Mouse (Mus musculus) limb, embryonic 10.5 days (tissue): ENCODE measurements at regions not wholly inside any gene's neighbourhood (a gene's known extent, or its start where the extent isn't known, plus 50 kb on each side); places are given as distances from the start of the nearest gene placed in this dataset.

Source experiments
- DNase-seq: peaks from one replicate; pipeline ENCODE4 v3.0.0-alpha.2; 2017; ENCODE audit warnings: low spot score
- H3K27ac ChIP-seq: fragments of 300-500 bp; sonication (generic); 2 replicates; pipeline ENCODE4 v1.5.1; 2016; ENCODE audit warnings: mild to moderate bottlenecking
- H3K27me3 ChIP-seq: fragments of 300-500 bp; sonication (generic); 2 replicates; pipeline ENCODE4 v1.6.1; 2016; ENCODE audit warnings: low read depth, mild to moderate bottlenecking; ENCODE audit not compliant: poor library complexity, severe bottlenecking
- H3K36me3 ChIP-seq: fragments of 300-500 bp; sonication (generic); 2 replicates; pipeline ENCODE4 v1.6.1; 2016; ENCODE audit warnings: mild to moderate bottlenecking, moderate library complexity
- H3K4me1 ChIP-seq: fragments of 300-500 bp; sonication (generic); 2 replicates; pipeline ENCODE4 v1.6.1; 2016
- H3K4me3 ChIP-seq: fragments of 300-500 bp; sonication (generic); 2 replicates; pipeline ENCODE4 v1.5.1; 2016; ENCODE audit warnings: mild to moderate bottlenecking, moderate library complexity
- H3K9me3 ChIP-seq: fragments of 300-500 bp; sonication (generic); replicated peaks from 2 replicates; pipeline ENCODE4 v1.6.1; 2016; ENCODE audit warnings: mild to moderate bottlenecking
- WGBS: fragments of 180-500 bp; shearing (Covaris S2); methylation state at CpG from one replicate; pipeline ENCODE4 v1.1.7; 2016; 5-methylcytosine and 5-hydroxymethylcytosine counted together

DNA sequence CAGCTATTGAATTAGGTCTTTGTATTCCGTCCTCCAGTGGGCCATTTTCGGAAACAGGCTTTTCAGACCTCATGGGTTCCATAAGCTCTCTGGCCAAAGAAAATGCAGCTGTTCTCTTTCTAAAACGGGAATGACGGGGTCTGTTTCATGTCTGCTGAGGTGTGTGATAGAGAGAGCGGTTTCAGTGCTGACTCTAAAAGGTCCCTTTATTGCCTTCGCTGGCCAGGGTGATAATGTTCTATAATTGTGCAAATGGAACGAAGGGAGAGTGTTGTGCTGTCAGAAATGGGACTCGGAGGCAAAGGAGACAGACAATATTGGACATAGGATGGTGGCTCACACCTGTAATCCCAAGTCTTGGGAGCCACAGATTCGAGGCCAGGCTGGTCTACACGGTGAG is 53.5 kb upstream of the Osbpl8 start:
- no peaks in the 10 kb centered on the region; the same call in 1 of the 2 replicates for H3K4me1 ChIP-seq
- DNase-seq = no peak
- 76% methylated on average over 10 of the region's 10 CpGs for WGBS
- H3K27me3 ChIP-seq = no peaks in the 10 kb centered on the region
- no peak overlapping the region for H3K4me3 ChIP-seq
- H3K9me3 ChIP-seq = no peaks in the 10 kb centered on the region
- no peaks in the 10 kb centered on the region for H3K36me3 ChIP-seq
- H3K27ac ChIP-seq = no peak overlapping the region

DNA sequence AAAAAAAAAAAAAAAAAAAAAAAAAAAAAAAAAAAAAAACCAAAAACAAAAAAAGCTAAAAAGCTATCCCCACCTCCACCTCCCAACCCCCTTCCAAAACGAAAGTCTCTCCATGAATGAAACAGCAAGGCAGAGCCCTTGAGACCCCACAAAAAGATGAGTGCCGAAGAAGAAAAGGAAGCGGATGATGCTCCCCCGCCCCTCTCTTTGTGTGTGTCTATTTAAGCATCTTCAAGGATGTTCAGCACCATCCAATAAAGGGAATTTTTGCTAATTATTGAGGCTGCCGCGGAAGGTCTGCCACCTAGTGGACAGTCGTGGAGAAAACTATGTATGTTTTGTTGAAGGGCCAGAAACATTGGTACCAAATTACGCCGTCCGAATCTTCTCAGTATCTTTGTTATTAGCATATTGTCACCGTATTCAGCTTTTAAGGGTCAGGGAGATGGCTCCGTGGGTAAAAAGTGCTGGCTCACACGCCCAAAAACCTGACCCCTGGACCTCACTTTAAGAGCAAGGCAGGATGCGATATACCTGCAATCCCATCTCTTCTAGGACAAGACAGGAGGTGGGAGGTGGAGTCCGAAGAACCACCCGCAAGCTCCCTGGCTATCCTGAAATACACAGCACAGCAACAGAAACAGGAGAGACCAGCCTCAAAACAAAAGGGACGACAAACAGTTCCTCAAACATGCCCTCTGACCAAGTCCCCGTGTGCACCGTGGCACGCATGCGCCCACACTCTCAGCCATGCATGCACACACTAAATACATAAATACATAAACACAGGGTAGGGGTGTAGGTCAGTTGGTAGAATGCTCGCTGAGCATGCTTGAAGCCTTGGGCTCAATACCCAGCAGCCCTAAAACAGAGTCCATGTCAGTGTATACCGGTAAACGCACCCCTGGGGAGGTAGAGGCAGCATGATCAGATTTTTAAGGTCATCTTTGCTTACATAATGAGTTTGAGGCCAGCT is 55.6 kb upstream of the Osbpl8 start:
- H3K4me3 ChIP-seq = 0 out of 2 replicates have a peak overlapping the region, but pooled peaks have one; percentile 17
- H3K4me1 ChIP-seq = no peaks in the 10 kb centered on the region; the same call in 1 of the 2 replicates
- H3K27ac ChIP-seq = no peak overlapping the region
- H3K36me3 ChIP-seq = no peaks in the 10 kb centered on the region
- H3K27me3 ChIP-seq = no peaks in the 10 kb centered on the region
- H3K9me3 ChIP-seq = no peaks in the 10 kb centered on the region
- WGBS = 54% methylated on average over 24 of the region's 24 CpGs
- DNase-seq = peak; percentile 71

DNA sequence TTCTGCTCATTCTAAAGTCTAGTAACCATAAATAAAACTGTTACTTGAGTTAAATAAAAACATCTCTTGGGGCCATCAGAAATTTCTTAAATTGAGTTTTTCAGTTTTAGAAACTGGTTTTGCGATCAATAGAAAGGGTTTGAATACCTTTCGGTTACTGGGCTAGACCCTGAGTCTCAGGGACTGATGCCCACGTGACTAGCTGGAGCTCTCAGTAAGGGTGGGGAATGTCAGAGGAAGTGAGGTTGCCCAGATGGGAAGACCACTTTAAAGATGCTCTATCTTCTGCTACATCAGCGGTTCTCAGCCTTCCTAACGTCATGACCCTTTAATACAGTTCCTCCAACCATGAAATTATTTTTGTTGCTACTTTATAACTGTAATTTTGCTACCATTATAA is 56.7 kb upstream of the Osbpl8 start:
- H3K27me3 ChIP-seq = no peaks in the 10 kb centered on the region
- H3K4me3 ChIP-seq = no peak overlapping the region
- H3K36me3 ChIP-seq = no peaks in the 10 kb centered on the region
- no peak overlapping the region for H3K27ac ChIP-seq
- H3K4me1 ChIP-seq = no peaks in the 10 kb centered on the region; the same call in 1 of the 2 replicates
- 86% methylated on average over 5 of the region's 5 CpGs for WGBS
- DNase-seq = no peak
- H3K9me3 ChIP-seq = no peaks in the 10 kb centered on the region

DNA sequence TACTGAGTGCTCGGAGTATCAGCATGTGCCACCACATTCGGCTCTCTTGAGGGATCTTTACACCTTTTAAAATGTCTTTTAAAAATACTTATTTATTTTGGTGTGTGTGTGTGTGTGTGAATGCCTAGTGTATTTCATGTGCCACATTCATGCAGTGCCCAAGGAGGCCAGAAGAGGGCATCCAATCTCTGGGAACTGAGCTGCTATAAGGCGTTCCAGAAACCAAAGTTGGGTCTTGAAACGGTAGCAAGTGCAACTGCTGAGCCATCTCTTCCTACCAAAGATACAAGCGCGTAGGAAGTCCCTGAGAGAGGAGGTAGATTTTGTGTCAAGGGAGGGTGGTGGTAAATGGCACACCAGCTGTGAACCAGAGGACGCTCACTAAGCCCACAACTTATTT is 57.2 kb upstream of the Osbpl8 start:
- Histone ChIP-seq H3K27me3 (no peaks in the 10 kb centered on the region), H3K4me1 (no peaks in the 10 kb centered on the region; the same call in 1 of the 2 replicates), H3K27ac (no peak overlapping the region), H3K36me3 (no peaks in the 10 kb centered on the region), H3K4me3 (no peak overlapping the region), H3K9me3 (no peaks in the 10 kb centered on the region)
- 69% methylated on average over 7 of the region's 7 CpGs for WGBS
- peak; percentile 64 for DNase-seq

DNA sequence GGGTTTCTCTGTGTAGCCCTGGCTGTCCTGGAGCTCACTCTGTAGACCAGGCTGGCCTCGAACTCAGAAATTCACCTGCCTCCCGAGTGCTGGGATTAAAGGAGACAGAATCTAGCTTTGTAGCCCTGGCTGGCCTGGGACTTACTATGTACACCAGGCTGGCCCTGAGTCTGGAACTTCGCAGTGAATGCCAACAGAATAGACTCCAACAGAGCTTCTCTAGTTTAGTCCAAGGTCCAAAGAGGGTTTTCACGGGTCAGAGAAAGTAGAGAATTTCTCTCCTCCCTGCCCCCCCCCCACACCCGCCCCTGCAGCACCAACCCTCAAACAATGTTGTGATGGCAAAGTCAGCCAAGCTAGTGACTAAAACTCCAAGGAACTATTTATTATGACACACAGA is 58.1 kb upstream of the Osbpl8 start:
- Histone ChIP-seq H3K27ac (no peak overlapping the region), H3K9me3 (no peaks in the 10 kb centered on the region), H3K27me3 (no peaks in the 10 kb centered on the region), H3K36me3 (no peaks in the 10 kb centered on the region), H3K4me3 (no peak overlapping the region), H3K4me1 (no peaks in the 10 kb centered on the region; the same call in 1 of the 2 replicates)
- 92% methylated on average over 5 of the region's 5 CpGs for WGBS
- DNase-seq = no peak

DNA sequence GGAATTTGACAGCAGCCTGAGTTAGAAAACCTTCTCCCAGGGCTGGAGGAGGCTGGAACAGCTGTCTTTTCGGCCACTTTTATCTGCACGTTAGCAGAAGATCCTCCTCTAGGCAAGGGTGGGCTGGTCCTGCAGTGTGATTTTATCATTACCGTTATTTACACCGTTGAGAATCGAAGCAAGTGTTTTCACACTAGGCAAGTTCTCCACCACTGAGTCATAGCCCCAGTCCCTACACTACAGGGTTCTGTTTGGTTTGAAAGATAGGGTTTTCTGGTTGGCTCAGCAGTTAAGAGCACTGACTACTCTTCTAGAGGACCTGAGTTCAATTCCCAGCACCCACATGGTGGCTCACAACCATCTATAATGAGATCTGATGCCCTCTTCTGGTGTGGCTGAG is 58.9 kb upstream of the Osbpl8 start:
- 91% methylated on average over 5 of the region's 5 CpGs for WGBS
- no peaks in the 10 kb centered on the region for H3K4me1 ChIP-seq
- H3K27me3 ChIP-seq = no peaks in the 10 kb centered on the region
- no peaks in the 10 kb centered on the region for H3K9me3 ChIP-seq
- H3K4me3 ChIP-seq = no peak overlapping the region
- H3K36me3 ChIP-seq = no peaks in the 10 kb centered on the region
- H3K27ac ChIP-seq = no peak overlapping the region
- DNase-seq = no peak

DNA sequence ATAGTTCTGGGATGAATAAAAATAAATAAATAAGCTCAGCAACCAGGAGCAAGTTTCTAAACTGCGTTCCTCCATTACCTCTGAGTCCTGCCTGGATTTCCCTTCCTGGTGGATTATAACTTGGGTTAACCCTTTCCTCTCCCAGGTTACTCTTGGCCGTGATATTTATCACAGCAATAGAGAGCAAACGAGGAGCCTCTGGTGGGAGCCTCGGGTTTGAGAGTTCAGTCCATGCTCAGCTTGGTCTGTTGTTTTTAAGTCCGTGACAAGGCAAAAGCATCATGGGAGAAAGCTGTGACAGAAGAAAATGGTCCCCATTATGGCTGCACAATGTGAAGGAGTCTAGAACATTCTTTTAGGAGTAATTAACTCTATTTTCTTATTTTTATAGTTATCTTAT is 61.0 kb upstream of the Osbpl8 start:
- 81% methylated on average over 5 of the region's 5 CpGs for WGBS
- Histone ChIP-seq H3K27me3 (no peaks in the 10 kb centered on the region), H3K4me3 (no peak overlapping the region), H3K9me3 (no peaks in the 10 kb centered on the region), H3K27ac (no peak overlapping the region), H3K4me1 (peaks cover 8% of the 10 kb centered on the region; the same call in 1 of the 2 replicates), H3K36me3 (no peaks in the 10 kb centered on the region)
- no peak for DNase-seq

DNA sequence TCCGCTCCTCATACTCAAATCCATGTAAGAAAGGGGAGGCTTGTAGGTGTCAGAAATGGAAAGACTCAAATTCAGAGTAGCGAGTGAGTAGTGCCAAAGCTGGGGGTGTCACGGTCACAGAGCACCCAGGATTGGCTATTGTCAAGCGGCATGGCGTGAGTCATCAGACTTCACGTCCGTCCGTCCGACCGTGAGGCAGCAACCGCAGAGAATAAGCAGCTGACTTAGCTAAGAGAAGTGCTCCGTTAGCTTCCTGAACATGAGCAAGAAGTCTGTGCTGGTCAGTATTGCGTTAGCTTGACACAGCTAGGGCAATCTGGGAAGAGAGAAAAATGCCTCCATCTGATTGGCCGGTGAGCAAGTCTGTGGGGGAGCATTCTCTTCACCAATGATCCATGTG is 61.5 kb upstream of the Osbpl8 start:
- no peaks in the 10 kb centered on the region for H3K36me3 ChIP-seq
- H3K4me1 ChIP-seq = peaks cover 8% of the 10 kb centered on the region; the same call in 1 of the 2 replicates
- no peak overlapping the region for H3K27ac ChIP-seq
- no peak overlapping the region for H3K4me3 ChIP-seq
- no peak for DNase-seq
- H3K27me3 ChIP-seq = no peaks in the 10 kb centered on the region
- no peaks in the 10 kb centered on the region for H3K9me3 ChIP-seq
- 86% methylated on average over 14 of the region's 14 CpGs for WGBS

DNA sequence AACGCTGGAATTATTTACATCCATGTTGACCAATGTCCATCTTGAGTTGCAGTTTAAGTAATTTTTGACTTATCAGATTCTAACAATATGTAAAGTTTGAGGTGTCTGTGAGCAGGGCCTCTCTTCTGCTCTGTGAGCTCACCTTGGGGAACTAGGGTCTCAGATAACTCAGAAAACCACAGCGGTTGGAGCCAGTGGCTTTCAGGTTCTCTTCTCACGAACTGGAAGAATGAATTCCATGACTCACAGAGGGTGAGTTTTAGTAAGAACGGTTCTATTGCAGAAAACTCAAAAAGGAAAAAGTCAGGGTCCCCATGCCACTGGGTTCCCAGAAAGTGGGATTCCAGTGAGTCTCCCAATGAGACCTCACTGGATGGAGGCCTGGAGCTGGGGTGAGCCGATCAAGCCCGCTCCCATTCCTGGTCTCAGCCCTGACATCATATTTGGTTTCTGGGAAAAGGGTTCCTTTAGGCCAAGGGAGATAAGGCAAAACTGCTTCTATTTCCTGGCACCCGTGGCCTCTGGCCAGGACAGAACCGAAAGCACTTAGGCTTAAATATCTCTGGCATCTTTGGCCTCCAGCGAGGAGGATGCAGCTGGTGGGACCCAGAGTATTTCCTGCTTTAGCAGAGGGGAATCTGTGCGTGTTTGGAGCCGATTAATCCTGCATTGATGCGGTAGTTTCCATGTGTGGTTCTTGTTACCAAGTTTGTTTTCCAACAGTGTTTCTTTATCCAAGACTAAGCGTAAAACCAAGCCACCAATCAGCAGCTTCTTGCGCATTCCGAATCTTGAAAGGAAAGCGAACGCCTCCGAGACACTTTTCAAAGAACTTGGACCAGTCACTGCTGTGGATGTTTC is 62.4 kb upstream of the Osbpl8 start:
- no peaks in the 10 kb centered on the region for H3K9me3 ChIP-seq
- H3K36me3 ChIP-seq = no peaks in the 10 kb centered on the region
- peaks cover 14% of the 10 kb centered on the region for H3K4me1 ChIP-seq
- no peak overlapping the region for H3K4me3 ChIP-seq
- H3K27ac ChIP-seq = no peak overlapping the region
- WGBS = 84% methylated on average over 18 of the region's 18 CpGs
- H3K27me3 ChIP-seq = no peaks in the 10 kb centered on the region
- DNase-seq = no peak

DNA sequence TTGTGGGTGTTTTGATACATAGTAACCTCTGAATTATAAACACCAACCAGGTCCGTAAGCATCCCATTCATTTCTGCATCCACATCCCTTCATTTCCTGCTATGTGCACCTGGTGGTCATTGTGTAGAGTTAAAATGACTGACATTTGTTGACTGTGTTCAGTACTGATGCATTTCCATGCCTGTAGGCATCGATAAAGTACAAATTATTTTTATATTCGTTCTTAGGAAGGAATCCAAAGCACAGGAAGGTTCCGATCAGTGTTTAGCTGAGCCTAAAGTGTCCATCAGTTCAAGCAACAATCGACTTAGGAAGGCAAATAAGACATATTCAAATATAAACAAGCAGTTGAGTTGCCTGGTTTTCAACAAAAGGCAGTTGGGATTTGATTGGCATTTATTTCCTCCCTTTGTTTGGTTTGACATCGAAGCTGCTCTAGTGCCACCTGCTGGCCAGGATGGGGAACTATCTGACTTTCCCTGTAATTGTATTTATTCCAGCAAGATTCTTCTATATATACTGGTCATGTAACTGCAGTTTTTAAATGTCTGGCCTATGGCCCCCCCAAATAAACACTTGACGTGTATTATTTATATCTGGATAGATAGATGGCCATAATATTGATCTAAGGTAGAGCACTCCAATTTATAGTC is 64.6 kb upstream of the Osbpl8 start:
- WGBS = 49% methylated on average over 7 of the region's 7 CpGs
- DNase-seq = peak; percentile 81
- no peaks in the 10 kb centered on the region for H3K27me3 ChIP-seq
- peak overlapping the region; percentile 87 for H3K27ac ChIP-seq
- H3K9me3 ChIP-seq = no peaks in the 10 kb centered on the region
- no peaks in the 10 kb centered on the region for H3K36me3 ChIP-seq
- peaks cover 18% of the 10 kb centered on the region for H3K4me1 ChIP-seq
- H3K4me3 ChIP-seq = no peak overlapping the region

DNA sequence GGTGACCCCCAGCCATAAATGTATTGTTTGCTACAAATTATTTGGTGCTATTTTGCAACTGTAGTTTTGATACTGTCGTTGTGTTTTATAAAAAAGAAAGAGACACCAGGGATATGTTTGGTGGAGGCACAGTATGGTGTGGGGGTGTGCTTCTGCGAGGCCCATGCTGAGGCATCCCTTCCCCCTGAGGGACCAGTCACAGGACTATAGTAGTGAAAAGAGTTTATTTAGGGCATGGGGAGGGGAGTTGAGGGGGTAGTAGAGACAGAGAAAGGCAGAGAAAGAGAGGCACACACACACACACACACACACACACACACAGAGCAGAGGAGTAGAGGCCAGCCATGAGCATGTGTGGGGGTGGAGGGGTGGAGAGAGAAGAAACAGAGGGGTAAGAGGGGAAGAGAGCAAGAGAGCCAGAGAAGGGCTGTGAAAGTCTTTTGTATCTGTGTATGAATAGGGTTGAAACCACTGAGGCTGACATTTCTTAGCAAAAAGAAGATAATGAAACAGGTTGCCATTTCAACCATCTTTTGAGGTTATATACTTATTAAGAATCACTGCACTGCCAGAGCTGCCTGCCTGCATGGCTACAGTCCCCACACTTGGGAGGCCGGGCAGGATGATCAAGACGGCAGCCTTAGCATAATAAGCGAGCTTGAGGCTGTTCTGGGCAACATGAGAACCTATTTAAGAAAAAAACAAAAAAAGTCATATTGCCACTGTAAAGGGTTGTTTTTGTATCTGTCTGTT is 65.3 kb upstream of the Osbpl8 start:
- Histone ChIP-seq H3K9me3 (no peaks in the 10 kb centered on the region), H3K27me3 (no peaks in the 10 kb centered on the region), H3K4me1 (peaks cover 18% of the 10 kb centered on the region), H3K36me3 (no peaks in the 10 kb centered on the region), H3K27ac (peak overlapping the region; percentile 87), H3K4me3 (no peak overlapping the region)
- no peak for DNase-seq
- WGBS = 89% methylated on average over 5 of the region's 5 CpGs

DNA sequence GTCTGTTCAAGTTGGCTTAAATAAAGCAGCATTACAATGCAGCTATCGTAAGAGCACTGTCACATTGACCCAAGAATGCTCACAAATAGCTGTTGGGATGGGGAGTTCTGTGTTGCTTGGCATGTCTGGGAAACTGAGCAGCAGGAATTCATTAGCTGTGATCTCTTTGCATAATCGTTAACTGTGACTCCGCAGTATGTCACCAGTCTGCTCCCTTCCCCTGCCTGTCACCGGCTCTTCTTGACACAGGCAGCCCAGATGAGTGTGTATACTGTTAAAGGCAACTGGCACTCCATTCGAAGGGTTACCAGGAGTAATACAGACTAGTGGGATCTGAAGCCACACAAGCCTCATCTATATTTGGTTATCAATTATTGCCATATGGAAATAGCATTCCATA is 67.3 kb upstream of the Osbpl8 start:
- Histone ChIP-seq H3K4me1 (peaks cover 18% of the 10 kb centered on the region), H3K36me3 (no peaks in the 10 kb centered on the region), H3K4me3 (no peak overlapping the region), H3K27ac (no peak overlapping the region), H3K27me3 (no peaks in the 10 kb centered on the region), H3K9me3 (no peaks in the 10 kb centered on the region)
- WGBS = 56% methylated on average over 5 of the region's 5 CpGs
- DNase-seq = no peak
